In the genomic region with DNA sequence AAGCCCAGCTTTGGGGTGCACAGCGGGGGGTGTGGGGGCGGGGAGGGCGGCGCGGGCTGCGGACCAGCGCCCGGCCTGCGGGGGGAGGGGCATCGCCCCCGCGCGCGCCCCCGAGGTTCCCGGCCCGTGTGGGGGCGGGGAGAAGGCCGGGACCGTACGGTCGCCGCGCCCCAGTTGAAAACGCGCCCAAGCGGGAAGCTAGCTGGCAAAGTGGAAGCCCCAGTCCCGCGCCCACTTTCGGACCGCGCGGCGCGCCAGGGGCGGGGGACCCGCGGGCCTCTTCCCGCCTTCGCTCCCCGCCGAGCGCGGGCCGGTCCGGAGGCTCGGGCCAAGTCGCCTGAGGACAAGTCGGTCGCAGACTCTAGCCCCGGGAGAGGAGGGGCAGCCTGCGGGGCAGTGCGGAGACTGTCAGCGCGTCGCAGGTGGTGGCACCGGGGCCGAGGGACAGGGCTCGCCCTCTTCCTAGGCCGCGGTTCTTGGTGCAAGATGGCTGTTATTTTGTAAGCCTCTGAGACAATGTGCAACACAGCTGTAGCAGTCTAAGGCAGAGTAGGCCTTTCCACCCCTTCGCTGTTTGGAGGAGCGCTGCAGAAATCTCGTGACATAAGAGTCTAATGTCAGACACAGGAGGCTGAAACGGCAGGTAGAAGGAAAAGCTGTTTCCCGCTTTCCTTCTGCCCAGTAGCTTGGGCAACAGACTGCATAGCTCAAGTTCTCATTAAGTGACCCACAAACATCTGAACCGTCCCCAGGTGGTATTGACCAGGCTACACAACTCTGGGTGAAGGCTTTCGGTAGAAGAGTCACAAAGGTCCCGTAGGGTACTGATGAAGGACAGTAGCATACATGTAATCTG, we compare ENCODE assay signal across 8 mouse cellular contexts. TPM values are rescaled to one million over a fixed set of nuclear protein-coding genes. Genes with fewer than 3 reads are reported as not detected.
DNase-seq lines count a peak whose midpoint lies in the region; ATAC-seq and TF ChIP-seq lines count a peak whose summit lies in the region.

A gene (minus strand): TSS at position 59 of the 856 bp plus-strand sequence.

- no peak for TF ChIP-seq CTCF in C2C12 (IDR thresholded peaks at IDR 0.05; ENCODE audit: control insufficient read depth, insufficient read depth, insufficient read length)

- peak within 1 kb of the TSS; percentile 73 for H3K4me2 ChIP-seq in heart, embryonic 15.5 days
- peak within 1 kb of the TSS; percentile 87 for H3K4me2 ChIP-seq in liver, embryonic 12.5 days
- peak within 1 kb of the TSS; percentile 90 for H3K4me2 ChIP-seq in myocyte (ENCODE audit: low read depth)

- ATAC-seq in erythroid progenitor cell, adult 5-6 weeks (replicated peaks; ENCODE audit: low FRiP score, poor library complexity, severe bottlenecking): peak; percentile 55
- ATAC-seq in heart, embryonic 15.5 days (replicated peaks; ENCODE audit: insufficient number of reproducible peaks, insufficient read depth, low FRiP score, low read depth): peak; percentile 82
- peak; percentile 66 for ATAC-seq in liver, embryonic 12.5 days

- H3ac ChIP-seq in C2C12 (ENCODE audit: control insufficient read depth, insufficient read length, low read depth): peak within 1 kb of the TSS; percentile 99
- peak within 1 kb of the TSS; percentile 88 for H3ac ChIP-seq in myocyte (ENCODE audit: control insufficient read depth, insufficient read length)

- H3K4me1 ChIP-seq in heart, embryonic 15.5 days (replicated peaks): peaks cover 28% of the 10 kb centered on the region
- H3K4me1 ChIP-seq in liver, embryonic 12.5 days: peaks cover 69% of the 10 kb centered on the region

- peaks cover 25% of the 10 kb centered on the region for H3K36me3 ChIP-seq in C2C12 (ENCODE audit: control insufficient read depth, insufficient read depth)
- peaks cover 17% of the 10 kb centered on the region for H3K36me3 ChIP-seq in heart, embryonic 15.5 days
- H3K36me3 ChIP-seq in liver, embryonic 12.5 days: peaks cover 24% of the 10 kb centered on the region
- peaks cover 16% of the 10 kb centered on the region for H3K36me3 ChIP-seq in myocyte (ENCODE audit: control insufficient read depth, insufficient read depth)

- WGBS in heart, embryonic 15.5 days: 2% methylated on average over 54 of the region's 69 CpGs
- 3% methylated on average over 61 of the region's 69 CpGs for WGBS in liver, embryonic 12.5 days (ENCODE audit: insufficient replicate concordance)

- peak; percentile 62 for TF ChIP-seq POLR2A in myocyte (IDR thresholded peaks at IDR 0.05; ENCODE audit: insufficient read length, low read depth)

- H3K27ac ChIP-seq in heart, embryonic 15.5 days: peak within 1 kb of the TSS; percentile 100
- H3K27ac ChIP-seq in liver, embryonic 12.5 days: peak within 1 kb of the TSS; percentile 100

- no peaks in the 10 kb centered on the region for H3K27me3 ChIP-seq in C2C12 (ENCODE audit: control insufficient read depth, insufficient read depth, insufficient read length)
- H3K27me3 ChIP-seq in heart, embryonic 15.5 days: no peaks in the 10 kb centered on the region
- H3K27me3 ChIP-seq in liver, embryonic 12.5 days (replicated peaks): no peaks in the 10 kb centered on the region
- H3K27me3 ChIP-seq in myocyte (ENCODE audit: control insufficient read depth, insufficient read depth, insufficient read length): no peaks in the 10 kb centered on the region

- H3K9ac ChIP-seq in heart, embryonic 15.5 days: peak within 1 kb of the TSS; percentile 100
- H3K9ac ChIP-seq in liver, embryonic 12.5 days: peak within 1 kb of the TSS; percentile 99

- H3K79me2 ChIP-seq in C2C12 (ENCODE audit: control insufficient read depth, insufficient read depth): peaks cover 42% of the 10 kb centered on the region
- peaks cover 38% of the 10 kb centered on the region for H3K79me2 ChIP-seq in myocyte (ENCODE audit: control insufficient read depth, insufficient read depth)

- H3K79me3 ChIP-seq in C2C12 (ENCODE audit: low read depth): peaks cover 37% of the 10 kb centered on the region

- peak; percentile 60 to 73 for DNase-seq in adrenal gland, postnatal 4 days (ENCODE audit: low spot score in 2 of 2)
- peak; percentile 93 for DNase-seq in kidney, postnatal 14 days
- DNase-seq in testis, postnatal 14 days (ENCODE audit: low spot score): peak; percentile 83

- H3K9me3 ChIP-seq in heart, embryonic 15.5 days (replicated peaks): no peaks in the 10 kb centered on the region
- no peaks in the 10 kb centered on the region for H3K9me3 ChIP-seq in liver, embryonic 12.5 days (replicated peaks)

- peak within 1 kb of the TSS; percentile 82 for H3K4me3 ChIP-seq in C2C12 (ENCODE audit: insufficient read depth, poor library complexity, severe bottlenecking)
- peak within 1 kb of the TSS; percentile 95 for H3K4me3 ChIP-seq in heart, embryonic 15.5 days
- peak within 1 kb of the TSS; percentile 89 for H3K4me3 ChIP-seq in liver, embryonic 12.5 days
- H3K4me3 ChIP-seq in myocyte: peak within 1 kb of the TSS; percentile 96

TF ChIP-seq in C2C12, 6 proteins besides CTCF, POLR2A, EP300 and RAD21:
- no peak for TF ChIP-seq MYOG (IDR thresholded peaks at IDR 0.05; ENCODE audit: control insufficient read depth, extremely low read depth, insufficient read length)
- no peak for TF ChIP-seq CEBPB (IDR thresholded peaks at IDR 0.05; ENCODE audit: low read depth)
- no peak for TF ChIP-seq USF1 (IDR thresholded peaks at IDR 0.05; ENCODE audit: low read depth)
- no peak for TF ChIP-seq FOSL1 (IDR thresholded peaks at IDR 0.05; ENCODE audit: insufficient read depth, low read length, poor library complexity, severe bottlenecking)
- TF ChIP-seq MAX (IDR thresholded peaks at IDR 0.05): no peak
- TF ChIP-seq MYOD1 (IDR thresholded peaks at IDR 0.05; ENCODE audit: control insufficient read depth, insufficient read length, low read depth): no peak
TF ChIP-seq in C2C12: peak in this region for 0.

TF ChIP-seq in myocyte, 11 proteins besides CTCF, POLR2A, EP300 and RAD21:
- no peak for TF ChIP-seq E2F4 (IDR thresholded peaks at IDR 0.05; ENCODE audit: insufficient read depth)
- TF ChIP-seq MYOG (IDR thresholded peaks at IDR 0.05; ENCODE audit: control insufficient read depth in 1 of 3, insufficient read depth in 1 of 3, insufficient read length in 2 of 3, low read depth in 2 of 3): peak in 1 of 3 experiments; percentile 10
- no peak for TF ChIP-seq USF1 (IDR thresholded peaks at IDR 0.05; ENCODE audit: low read depth)

RNA-seq across cellular contexts. Expression of the gene that starts here (rescaled TPM):
- polyA plus RNA-seq in C2C12 (2012; fragmentation: generic; extraction: Trizol) (570 TPM), myocyte (2012; fragmentation: generic; extraction: Trizol) (597 TPM)
- 1,000 to 10,000 TPM; 1,038 to 1,039 TPM for total RNA-seq in adrenal gland, postnatal 4 days (2021)
- total RNA-seq in erythroid progenitor cell, adult 5-6 weeks (2015; ENCODE audit: low replicate concordance): 2,042 and 2,351 TPM in 2 replicates
- total RNA-seq in erythroid progenitor cell, adult 5-6 weeks (2017; ENCODE audit: low replicate concordance): 2,407 and 2,791 TPM in 2 replicates
- polyA plus RNA-seq in heart, embryonic 15.5 days (2015; fragmentation: Nextera tagmentation; extraction: Ambion mirVana): 1,560 and 1,618 TPM in 2 replicates
- 1,997 and 2,057 TPM in 2 replicates for polyA plus RNA-seq in liver, embryonic 12.5 days (2016; fragmentation: Nextera tagmentation; extraction: Ambion mirVana)

Comparison
In these comparisons a context has a peak if more than half of its experiments do, and no peak if none do; other contexts are left out.
1. Peak in every context shown above with its lines: DNase-seq, ATAC-seq, H3K4me3 ChIP-seq and H3K27ac ChIP-seq.